Mouse (Mus musculus) erythroblast, adult 5-6 weeks (primary cell): ENCODE data around the gene Pde4d. TPM values are rescaled to one million over a fixed set of nuclear protein-coding genes. Genes with fewer than 3 reads are reported as not detected.
A peak's percentile ranks its signal among the peaks of the same experiment; 100 is the strongest.

Source experiments
- ATAC-seq: replicated peaks from 2 replicates; pipeline ENCODE4 v1.8.0; 2016; ENCODE audit warnings: moderate number of reproducible peaks, mild to moderate bottlenecking, moderate TSS enrichment, inconsistent platforms; ENCODE audit not compliant: poor library complexity, low FRiP score, severe bottlenecking
- total RNA-seq, 2 experiments: library from RNA; stranded (forward) in 1 of 2; stranded (reverse) in 1 of 2; fragments of 150-400 nt in 1 of 2; fragments of 200-764, 138-1000 nt in 1 of 2; gene quantifications; 2 replicates each; pipeline versions ENCODE4 v1.2.3 to v1.2.4; 2015 to 2017; ENCODE audit warnings: low replicate concordance in 2 of 2

Gene Pde4d
- total RNA-seq, 2 experiments from 2014 or later: 41.3 to 42.3 TPM

DNA sequence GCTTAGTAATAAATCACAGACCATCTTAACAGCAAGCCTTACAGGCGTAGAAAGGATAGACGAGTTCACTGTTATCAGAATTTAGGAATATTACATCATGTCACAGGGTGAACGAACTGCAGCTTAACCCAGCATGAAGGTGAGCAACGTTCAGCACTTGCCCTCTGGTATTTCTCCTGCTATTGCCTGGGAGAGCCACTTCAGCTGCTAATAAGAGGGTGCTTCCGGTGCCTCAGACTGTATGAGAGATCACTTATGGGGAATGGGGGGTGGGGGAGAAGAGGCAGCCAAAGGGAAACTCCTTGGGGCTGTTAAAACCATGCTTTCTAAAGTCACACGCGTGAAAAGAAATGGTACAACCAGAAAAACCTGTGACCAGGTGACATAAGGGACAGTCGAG, 761.7 kb downstream of the Pde4d start:
- no peak for ATAC-seq

DNA sequence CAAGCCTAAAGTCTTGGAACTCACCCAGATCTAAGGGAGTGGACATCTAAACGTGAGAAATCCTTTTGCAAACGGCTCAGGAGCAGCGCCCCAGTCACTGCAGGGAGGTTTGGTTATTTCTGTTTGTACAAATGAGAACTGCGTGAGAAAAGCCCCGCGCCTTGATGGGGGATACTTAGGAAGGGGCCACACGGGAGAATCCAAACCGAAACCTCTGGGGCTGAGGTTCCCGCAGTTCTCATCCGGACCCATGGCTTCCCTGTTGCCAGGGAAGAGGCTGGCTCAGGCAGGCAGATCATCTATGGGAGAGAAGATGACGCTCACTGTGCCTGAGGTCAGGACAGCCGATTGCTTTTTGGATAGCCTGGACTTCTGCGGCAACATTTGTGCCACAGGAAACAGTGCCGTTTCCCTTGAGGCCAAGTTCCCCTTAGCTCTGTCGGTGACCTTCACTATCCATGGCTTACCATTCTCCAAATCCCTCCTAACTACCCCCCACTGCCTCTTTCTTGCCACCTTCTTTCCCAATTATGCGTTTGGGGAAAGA, 762.3 kb downstream of the Pde4d start:
- ATAC-seq: no peak

DNA sequence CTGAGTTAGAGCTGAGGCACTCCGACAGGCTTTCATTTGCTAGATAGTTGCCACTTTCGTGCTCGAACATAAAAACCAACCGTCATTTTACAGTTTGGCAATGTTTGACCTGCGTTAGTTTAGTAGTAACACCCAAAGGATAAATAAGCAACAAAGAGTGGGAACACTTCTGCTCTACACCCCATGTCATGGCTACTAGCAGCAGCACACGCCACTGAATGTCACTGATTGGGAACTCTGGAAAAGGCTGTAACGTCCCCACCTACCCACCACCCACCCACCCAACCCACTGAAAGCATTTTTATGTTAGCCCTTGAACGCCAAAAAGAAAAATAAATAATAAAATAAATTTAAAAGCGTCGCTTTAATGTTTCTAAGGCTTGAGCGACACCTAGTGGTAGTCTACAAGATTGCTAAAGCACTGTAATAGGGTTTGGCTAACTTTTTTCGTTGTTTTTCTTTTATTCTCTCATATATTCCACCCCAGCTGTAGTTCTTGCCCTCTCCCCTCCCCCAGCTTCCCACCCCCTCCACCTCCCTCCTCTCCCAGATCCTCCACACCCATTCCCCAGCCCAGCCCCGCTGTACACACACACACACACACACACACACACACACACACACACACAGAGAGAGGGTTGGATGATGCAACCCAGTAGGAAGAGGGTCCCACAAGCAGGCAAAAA, 763.2 kb downstream of the Pde4d start:
- ATAC-seq: no peak

DNA sequence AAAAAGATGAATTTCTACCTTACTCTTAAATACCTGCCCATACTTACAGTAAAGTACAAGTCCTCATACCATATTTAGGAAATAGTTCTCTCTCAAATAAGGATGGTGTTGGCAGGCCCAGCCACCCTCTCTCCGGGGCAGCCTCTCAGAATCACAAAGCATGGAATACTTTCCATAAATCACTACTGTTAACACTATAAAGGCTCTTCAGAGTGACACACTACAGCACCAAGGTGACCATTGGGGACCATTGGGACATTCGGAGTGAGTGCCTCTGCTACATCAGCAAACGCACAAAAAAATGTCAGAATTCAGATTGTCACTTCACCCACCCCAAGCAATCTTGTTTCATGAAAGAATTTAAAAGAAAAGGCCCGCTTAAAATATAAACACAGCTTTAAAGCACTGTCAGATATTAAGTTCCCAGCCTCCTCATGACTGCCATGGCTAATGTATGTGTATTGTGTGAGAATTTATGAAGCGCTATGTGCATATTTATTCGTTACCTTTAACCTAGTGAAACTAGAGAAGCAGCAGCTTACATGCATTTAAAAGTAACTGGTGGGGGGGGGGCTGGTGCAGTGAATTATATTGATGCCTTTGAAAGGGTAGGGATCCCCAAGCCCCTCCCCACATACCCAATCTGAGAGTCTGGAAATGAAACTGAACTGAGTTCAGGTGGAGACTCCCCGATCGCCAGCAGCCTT, 769.4 kb downstream of the Pde4d start:
- ATAC-seq: no peak

DNA sequence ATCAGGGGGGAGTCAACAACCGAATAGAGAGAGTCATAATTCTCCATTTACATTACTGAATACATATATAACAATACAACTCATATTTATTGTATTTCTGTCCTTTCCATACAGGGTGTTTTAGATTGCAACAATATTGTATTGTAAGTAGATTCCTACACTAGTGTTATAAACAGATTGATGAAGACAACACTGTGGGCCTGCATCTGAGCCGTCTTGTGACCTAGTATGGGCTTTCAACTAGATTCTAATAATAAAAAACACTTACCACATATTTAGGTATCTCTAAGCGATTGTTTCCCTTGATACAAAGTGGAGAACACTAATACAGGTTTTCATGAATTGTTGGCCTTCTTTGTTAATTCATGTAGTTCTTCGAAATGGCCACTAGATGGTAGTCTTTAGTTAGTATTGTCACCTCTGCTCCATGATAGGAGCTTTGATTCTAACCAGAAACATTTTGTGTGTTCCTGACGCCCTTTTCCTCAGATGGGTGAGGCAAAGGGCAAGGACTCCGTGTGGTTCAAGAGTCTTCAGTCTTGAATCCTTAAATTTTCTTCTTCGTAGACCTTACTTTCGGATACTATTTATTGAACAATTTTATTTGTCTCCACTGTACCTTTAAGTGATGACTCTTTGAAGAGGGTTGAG, 779.3 kb downstream of the Pde4d start:
- ATAC-seq: peak; percentile 72; the same call in 1 of the 2 replicates

DNA sequence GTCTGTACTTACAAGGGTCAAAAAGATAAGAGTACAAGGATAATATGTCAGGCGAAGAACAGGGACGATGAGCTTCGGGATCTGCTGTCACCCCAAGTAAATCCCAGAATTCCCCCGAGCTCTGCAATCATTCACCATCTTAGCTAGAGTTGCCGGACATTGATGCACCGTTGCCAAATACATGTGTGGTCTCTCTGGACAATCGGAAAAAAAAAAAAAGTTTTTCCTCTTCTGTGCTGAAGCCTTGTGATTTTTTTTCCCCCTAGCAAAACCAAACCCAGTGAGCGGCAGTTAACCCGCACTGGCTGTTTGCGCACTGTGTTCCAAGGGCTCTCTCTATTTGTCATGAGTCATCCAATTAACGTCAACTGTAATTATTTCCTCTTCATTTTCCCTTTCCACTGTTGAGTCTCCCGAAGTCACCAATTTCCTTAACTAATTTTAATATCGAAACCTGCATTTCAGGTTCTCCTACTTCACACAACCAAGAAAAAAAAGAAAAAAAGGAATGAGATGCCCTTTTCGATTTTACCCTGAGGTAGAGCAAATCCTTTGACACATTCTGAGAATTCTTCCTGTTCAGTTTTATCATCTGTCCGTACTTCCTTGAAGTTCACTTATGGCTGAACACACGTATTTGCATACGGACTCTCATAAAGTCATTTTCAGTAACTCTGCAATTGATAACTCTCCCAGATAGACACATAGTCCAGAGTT, 780.0 kb downstream of the Pde4d start:
- no peak for ATAC-seq

DNA sequence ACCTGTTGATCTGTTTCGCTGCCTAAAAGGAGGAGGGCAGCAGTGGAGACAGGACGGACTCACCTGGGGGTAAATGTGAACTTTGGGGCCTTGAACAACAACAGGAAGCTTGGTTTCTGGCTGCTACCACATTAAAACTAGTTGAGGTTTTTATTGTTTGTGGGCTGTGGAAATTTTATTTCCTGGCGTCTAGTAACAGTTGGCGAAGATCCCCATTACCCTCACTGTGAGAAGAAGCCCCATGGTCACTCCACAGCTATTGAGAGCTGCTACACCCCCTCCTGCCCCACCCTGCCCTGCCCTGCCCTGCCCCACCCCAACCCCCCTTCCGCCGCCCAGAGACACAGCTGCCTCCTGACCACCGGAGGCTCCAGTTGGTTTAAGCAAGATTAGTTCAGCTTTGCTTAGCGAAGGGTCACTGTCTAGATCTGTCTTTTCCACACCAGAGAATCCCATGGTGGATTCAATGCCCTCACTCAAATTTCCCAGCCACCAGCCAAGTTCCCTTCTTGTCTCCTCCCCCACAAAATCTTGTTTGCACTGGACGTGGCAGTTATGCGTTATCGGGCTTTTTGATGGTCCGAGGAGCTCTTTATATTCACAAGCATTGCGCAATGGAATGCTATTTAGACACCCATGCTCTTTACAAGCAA, 780.7 kb downstream of the Pde4d start:
- no peak for ATAC-seq

DNA sequence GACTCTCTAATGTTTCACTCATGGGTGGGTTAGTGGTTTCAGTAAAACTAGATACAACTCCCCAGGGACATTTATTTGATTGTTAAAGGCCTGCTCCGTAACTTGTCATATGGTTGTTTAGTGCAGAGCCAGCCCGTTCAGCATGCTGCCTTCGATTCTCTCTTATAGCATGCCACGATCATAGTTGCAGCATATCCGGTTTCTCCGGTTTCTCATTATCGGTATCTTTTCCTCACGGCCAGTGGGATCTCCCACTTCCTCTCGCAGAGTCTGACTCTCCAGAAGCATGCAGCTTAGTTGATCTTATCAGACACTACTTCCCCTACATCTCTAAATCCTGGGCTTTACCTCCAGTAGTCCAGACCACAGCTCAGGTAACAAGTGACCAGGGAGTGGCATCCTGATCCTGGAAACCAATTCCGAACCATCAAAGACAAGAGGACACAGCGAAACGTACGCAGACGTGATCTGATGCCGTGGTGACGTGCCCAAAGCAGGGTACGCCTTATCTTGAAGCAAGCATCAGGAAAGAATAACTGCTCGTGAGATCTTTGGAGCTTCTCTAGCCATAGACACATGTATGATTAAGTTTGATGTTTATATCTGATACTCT, 782.2 kb downstream of the Pde4d start:
- ATAC-seq: no peak

DNA sequence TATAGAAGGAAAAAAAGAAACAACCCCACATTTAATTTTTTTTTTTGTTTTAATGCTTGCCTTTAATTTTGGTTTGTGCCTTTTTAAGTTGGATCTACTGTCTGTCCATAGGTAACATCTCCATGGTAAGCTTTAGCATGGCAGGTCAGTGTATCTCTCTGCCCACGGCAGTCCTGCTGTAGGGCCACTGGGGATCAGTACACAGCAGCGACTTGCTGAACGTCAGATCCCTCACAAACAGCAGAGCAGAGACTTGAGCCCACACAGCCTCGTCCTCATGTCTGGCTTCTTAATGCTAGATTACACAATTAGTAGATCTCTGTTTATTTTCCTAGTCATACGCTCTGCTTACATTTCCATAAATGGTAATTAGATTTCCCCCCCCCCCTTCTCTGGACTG, 782.8 kb downstream of the Pde4d start:
- no peak for ATAC-seq

DNA sequence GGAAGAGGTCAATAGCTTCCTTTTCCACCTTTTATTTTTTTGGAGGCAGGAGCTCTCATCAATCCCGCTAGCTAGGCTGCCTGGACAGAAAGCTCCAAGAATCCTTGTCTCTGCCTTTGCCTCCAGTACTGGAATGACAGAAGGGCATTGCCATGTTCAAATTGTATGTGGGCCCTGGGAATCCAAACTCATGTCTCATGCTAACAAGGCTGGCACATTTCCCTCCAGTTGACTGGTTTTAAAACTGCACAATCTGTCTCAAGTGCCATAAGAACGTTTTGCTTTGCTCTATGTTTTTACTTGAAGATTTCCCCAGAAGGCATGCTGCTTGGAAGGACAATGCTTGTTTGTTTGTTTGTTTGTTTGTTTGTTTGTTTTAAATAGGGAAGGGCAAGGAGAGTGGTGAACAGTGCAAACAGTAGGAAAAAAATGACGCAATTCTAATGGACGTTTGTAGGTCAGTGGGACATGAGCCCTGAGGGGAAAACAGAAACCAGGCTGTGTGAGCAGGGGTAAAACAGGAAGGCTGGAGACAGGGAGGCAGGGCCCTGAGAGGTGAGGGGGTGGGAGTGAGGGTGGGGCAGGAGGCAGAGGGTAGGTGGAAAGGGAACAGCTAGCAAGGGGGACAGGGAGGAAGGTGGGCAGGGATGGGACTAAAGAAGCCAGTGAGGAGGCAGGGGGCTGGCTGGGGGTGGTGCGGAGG, 784.3 kb downstream of the Pde4d start:
- no peak for ATAC-seq

DNA sequence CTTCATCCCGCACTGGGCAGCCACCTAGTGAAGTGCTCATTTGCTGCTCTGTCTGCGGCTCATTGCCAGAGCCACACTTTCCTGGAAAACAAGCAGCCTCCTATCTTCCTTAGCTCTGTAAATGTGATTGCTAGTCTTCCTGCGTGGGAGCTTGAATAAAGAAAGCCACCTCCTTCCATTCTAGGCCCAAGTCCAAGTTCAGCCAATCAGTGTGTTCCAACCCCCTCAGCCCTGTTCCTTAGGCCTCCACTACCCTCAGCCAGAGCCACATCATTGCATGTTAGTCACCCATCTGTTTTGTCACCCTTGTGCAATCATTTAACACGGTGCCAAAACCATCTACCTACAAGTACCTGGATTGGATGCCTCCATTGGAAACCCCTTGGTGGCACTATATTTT, 786.3 kb downstream of the Pde4d start:
- no peak for ATAC-seq

DNA sequence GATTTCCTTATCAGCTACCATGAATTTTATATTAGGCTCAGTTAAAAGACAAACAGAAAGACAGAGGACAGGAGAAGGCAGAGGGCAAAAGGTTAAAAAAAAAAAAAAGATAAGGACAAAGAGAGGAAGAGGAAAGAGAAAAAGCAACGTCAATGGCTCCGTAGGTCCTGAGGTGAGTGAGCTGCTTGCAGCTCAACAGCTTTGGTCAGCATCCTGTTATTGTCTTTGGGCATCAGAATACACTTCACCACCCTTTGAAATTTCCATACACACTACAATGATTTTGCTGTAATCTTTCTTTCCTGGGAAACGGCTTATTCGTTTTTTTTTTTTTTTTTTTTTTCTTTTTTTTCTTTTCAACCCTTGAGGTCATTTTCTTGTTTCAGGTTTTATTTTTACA, 788.9 kb downstream of the Pde4d start:
- ATAC-seq: no peak

DNA sequence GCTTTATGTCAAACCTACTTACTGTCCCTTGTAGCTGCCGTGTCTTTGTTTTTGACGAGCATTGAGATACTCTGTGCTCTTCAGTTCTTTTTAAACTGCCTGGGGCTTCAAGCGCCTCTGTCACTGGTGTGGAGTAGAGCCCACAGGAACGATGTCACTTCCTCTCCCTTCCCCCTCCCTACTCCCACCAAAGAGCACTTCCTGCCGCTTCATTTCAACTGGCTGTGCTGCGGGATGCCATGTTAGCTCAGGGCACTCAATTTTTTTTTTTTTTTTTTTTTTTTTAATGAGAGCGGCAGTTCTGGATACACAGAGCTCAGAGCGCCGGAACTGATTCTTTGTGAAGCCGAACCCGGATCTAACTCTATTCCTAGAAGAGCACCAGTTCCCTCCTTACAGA, 789.5 kb downstream of the Pde4d start:
- ATAC-seq: no peak

DNA sequence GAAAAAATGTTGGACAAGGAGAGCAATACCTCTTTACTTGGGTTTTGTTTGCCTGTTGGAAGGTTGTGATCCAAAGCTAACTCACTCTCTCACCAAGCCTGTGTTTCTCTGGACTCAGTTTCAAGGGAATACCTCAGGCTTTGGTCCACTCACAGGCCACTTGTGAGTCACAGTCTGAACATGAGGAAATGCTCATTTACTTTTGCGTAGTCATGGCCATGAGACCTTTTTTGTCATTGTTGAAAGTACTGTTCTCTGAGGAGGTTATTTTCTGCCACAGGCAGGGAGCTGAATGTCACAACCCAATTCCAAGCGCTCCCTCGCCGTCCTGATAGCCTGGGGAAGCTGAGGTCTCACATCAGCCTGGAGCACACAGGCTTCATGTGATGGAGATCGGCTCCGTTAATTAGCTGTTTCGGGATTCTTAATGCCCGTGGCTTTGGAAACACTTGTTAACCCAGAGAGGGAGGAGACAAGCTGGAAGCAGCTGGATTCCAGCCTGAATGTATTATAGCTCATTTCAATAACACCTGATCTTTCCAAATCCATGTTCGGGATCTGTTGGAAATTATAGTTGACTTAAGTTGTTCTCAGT, 792.8 kb downstream of the Pde4d start:
- no peak for ATAC-seq

DNA sequence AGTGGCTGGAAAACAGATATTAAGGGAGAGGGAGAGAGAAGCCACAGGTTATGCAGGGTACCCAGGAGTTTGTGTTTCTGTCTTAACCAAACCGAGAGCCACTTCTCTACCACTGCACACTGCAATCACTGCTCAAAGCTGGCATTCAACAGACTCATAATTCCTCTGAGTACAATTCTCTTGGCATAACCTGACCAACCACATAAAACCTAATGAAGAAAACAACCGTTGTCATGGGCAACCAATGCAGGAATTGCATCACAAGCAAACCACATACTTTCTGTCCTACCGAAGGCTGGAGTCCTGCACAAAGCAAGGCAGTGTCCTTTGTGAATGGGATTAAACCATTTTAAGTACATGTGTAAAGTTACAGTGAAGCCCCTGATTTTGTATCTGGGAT, 793.4 kb downstream of the Pde4d start:
- ATAC-seq: no peak

DNA sequence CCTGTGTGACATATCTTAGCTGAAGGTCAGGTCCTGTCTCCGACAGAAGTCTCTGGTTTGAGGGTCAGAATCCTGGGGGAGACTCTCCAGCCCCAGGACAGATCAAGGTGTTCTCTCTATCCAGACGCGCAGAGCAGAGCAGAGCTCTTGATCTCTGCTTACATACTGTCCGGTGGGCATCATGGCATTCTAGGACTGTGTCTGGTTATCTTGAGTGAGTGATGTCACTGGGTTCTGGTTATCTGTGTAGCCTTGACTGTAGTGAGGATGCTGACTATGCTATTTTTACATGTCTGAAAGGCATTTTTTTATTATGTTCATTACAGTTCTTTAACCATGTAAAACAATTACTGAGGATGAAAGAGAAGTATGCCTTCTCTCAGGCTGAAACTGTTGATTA, 797.3 kb downstream of the Pde4d start:
- no peak for ATAC-seq

DNA sequence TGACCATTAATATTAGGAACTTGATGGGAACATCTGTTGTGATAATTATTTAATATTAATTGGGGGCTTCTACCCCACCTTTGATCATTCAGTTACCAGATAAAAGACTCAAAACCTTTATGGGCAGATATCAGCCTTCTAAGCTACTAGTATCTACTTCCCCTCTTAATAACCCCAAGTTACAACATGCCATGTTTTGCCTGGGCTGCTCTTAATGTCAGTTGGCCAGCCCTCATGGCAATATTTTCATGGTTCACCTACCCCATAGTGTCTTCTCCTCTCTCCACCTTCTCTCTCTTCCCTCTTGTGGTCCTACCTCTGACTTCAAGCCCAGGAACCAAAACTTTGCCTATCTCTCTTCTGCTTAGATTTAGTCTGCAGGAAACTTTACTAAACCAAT, 799.6 kb downstream of the Pde4d start:
- ATAC-seq: no peak

DNA sequence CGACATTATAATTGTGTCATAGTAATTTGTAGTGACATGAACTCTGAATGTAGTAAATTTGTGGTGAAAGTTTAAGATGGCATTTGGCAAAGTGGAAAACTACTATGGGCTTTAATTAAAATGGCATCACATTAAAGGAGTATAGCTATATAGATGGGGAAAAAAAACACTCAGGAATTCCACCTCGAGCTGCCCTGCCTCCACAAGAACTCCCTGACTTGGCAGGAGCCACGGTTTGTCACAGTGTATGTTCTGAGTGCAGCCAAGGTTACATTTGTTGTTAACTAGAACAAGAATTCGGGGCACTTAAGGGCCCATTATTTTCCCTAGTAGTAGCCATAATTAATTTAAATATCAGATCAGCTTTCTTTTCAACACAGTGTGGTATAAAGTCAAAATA, 805.9 kb downstream of the Pde4d start:
- no peak for ATAC-seq
